In the genomic region with DNA sequence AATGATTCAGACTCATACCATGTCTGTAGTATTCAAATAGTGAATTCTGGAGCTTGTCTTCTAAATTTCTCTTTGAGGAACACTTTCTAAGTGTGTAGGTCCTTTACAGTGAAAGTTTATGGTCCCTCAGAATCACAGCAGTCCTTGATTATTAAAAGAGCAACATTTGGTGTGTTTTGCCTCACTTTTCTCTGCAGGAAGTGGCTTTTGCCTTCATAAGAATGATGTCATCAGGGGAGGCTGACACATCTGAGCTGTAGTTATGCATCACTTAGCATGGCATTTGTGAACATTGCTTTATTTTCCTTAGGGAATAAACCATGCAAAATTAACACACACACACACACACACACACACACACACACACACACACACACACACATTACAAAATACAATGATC, we compare ENCODE assay signal across 15 mouse cellular contexts.
"Had no signal": no experiment of that assay in that cellular context is flagged by ENCODE, and none has a peak within 500 bp of the region (broad histone marks: within the 10 kb centered on the region; RNA-seq: fewer than 3 reads in every experiment).

No protein-coding gene starts in this region.

- H3K36me3 ChIP-seq: kidney, embryonic 15.5 days; limb, embryonic 12.5 days; liver, embryonic 13.5 days; lung, embryonic 15.5 days; midbrain, embryonic 12.5 days had no signal

- H3K4me2 ChIP-seq: kidney, embryonic 15.5 days; limb, embryonic 12.5 days; liver, embryonic 13.5 days; lung, embryonic 15.5 days; midbrain, embryonic 12.5 days had no signal

- H3K4me1 ChIP-seq: kidney, embryonic 15.5 days; limb, embryonic 12.5 days; liver, embryonic 13.5 days; lung, embryonic 15.5 days; megakaryocyte, embryonic 14.5 days; midbrain, embryonic 12.5 days had no signal

- H3K27me3 ChIP-seq: kidney, embryonic 15.5 days; limb, embryonic 12.5 days; liver, embryonic 13.5 days; lung, embryonic 15.5 days; megakaryocyte, embryonic 14.5 days; midbrain, embryonic 12.5 days had no signal

- DNase-seq: kidney, postnatal 14 days; liver; liver, embryonic 13.5 days; liver, postnatal 0 days; lung, postnatal 14 days; right cerebral cortex, adult 18-20 months; thymus, adult 18-20 months; thymus, postnatal 36 days had no signal

- H3K9me3 ChIP-seq: kidney, embryonic 15.5 days; limb, embryonic 12.5 days; liver, embryonic 13.5 days; lung, embryonic 15.5 days; megakaryocyte, embryonic 14.5 days; midbrain, embryonic 12.5 days had no signal

- H3K4me3 ChIP-seq: kidney, embryonic 15.5 days; limb, embryonic 12.5 days; liver, embryonic 13.5 days; lung, embryonic 15.5 days; megakaryocyte, embryonic 14.5 days; midbrain, embryonic 12.5 days had no signal

- H3K27ac ChIP-seq: kidney, embryonic 15.5 days; limb, embryonic 12.5 days; liver, embryonic 13.5 days; lung, embryonic 15.5 days; macrophage; midbrain, embryonic 12.5 days had no signal

- ATAC-seq: liver, postnatal 0 days; midbrain, embryonic 16.5 days had no signal

- H3K9ac ChIP-seq: kidney, embryonic 15.5 days; limb, embryonic 12.5 days; liver, embryonic 13.5 days; liver, postnatal 0 days; lung, embryonic 15.5 days; midbrain, embryonic 12.5 days had no signal
